Mouse (Mus musculus) CD8-positive naive resting alpha-beta T cell, adult 2 months (primary cell): Measurements from ENCODE around the gene Arhgef18.

Source experiments
- DNase-seq, 2 experiments: peaks; one replicate each; pipeline ENCODE4 v3.0.0; 2022; ENCODE audit warnings: low read depth in 2 of 2, low spot score in 2 of 2

Gene Arhgef18

DNA sequence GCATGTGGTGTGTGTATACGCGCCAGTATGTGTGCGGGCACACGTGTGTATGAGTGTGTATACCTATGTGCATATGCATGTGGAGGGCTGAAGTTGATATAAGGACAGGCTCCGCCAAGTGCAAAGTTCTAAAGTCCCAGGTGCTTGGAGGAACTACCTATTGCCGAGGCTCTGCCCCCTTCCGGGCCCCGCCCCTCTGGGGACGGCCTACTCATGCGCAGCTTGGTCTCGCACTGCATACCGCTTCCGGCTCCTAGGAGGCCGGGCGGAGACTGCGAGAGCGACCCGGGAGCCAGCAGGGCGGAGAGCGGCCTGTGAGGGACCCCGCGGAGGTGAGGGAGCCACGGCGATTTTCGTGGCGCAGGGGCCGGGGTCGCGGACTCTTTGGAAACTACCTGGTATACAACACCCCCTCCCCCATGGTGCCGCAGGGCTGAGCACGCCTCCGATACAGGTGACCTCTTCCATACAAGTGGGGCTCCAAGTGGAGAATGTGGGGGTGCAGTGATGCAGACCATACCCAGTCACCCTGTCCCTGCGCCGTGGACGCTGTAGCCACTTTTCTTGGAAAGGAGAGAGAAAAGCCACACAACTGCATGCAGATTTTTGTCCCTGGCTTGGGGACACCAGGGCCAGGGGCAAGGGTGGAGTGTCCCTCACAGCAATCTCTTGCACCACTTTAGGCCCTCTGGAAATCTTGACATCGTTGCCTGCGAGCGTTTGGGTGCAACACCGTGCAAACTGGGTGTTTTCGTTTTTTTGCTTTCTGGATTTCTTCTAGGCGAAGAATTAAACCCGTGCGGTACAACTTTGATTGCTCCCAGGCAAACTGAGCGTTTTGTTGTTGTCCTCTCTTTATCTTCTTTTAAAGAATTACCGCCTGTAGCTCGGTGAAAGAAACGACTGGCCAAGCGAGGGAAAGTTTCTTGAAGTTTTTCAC lies at the start of gene Arhgef18:
Gene Arhgef18, plus strand, starts transcription at position 236 of the 940 bp plus-strand sequence.
- DNase-seq: no peak

- DNase-seq: no peak
Observed at GRCm38 (mm10) chr8:3345337-3345736, 47.5 kb upstream of the Arhgef18 start.

DNA sequence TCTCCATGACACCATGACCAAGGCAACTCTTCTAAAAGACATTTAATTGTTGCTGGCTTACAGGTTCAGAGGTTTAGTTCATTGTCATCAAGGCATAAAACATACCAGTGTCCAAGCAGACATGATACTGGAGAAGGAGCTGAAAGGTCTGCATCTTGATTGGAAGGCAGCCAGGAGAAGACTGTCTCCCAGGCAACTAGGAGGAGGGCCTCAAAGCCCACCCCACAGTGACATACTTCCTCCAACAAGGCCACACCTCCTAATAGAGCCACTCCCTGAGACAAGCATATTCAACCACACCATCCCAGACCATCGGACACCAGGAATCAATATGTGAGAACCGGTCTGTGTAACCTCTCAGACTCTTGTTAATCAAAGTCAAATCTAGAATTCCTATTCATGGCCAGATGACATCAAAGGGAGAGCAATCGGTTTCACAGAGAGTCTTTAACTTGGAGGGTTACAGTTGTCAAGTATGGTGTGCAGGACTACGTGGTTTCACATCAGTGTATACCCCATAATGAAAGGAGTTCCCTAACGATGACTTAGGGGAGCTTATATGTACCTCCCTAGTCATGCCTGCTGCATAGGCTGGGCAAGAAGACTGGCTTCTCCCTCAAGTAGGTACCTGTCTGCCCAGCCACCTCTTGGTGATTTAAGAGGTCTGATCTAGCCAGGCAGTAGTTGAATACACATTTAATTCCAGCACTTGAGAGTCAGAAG lies 46.0 kb upstream of the Arhgef18 start:
- no peak for DNase-seq

- no peak for DNase-seq
Observed at GRCm38 (mm10) chr8:3348142-3348823, 44.5 kb upstream of the Arhgef18 start.

DNA sequence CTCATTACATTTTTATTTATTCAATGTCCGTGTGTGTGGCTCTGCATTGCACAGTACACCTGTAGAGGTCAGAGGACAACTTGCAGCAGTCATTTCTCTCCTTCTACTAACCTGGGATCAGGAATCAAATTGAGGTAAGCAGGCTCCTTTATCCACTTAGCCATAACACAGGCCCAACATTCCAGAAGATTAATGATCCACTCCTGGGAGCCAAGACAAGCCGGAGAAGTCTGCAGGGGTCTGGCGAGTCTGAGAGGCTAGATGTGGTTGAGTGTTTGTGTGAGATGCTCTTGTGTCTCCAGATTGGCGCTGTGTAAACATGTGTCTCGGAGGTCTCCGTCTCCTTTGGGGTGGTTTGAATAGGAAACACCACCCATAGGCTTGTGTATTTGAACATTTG lies 42.1 kb upstream of the Arhgef18 start:
- DNase-seq: no peak

DNA sequence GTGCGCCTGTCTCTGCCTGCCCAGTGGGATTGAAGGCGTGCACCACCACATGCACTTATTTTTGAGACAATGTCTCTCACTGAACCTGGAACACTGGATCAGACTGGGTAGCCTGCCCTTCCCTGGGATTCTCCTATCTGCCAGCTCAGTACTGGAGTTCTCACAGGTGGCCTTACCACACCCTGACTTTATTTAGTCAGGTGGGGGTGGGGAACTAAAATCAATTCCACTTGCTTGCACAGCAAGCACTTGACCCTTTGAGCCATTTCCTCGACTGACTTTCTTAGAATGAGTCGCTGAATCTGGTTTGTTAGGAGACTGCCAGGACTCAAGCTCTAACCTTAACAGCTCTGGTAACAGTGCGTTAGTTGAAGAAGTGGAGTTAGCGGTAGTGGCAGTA lies 40.1 kb upstream of the Arhgef18 start:
- DNase-seq: peak in 1 of 2 experiments; percentile 9

GRCm38 (mm10) chr8:3353189-3353810 lies 39.5 kb upstream of the Arhgef18 start, which contains the start of gene A430078G23Rik:
A430078G23Rik (plus strand) TSS chr8:3353415.
- DNase-seq: peak; percentile 52 to 58

DNA sequence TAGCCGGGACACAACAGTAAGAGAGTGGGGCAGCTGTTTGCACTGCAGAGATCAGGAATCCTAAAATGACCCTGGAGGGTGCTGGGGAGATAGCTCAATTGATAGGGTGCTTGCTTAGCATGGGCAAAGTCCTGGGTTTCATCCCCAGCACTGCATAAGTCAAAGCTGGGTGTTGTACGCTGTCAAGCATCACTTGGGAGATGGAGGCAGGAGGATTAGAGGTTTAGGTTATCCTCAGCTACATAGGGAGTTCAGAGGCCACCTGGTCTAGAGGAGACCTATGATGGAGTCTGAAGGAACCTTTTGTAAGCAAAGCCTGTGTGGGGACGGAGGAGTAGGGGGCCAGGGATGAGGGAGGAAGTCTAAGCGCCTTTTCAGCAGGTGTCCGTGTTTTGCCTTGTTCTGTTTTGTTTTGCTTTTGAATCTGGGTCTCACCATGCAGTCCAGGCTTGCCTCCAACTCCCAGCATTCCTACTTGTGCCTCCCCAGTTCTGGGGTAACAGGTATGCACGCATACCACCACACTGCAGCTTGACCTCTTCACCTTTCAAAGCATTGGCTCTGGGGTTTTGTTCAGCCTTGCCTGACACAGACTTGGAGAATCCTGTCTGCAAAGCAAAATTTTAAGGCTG lies 38.9 kb upstream of the Arhgef18 start:
- DNase-seq: no peak

GRCm38 (mm10) chr8:3354443-3354812 lies 38.4 kb upstream of the Arhgef18 start:
- peak; percentile 46 to 54 for DNase-seq

GRCm38 (mm10) chr8:3355586-3355985 lies 37.2 kb upstream of the Arhgef18 start:
- DNase-seq: peak; percentile 84 to 86

DNA sequence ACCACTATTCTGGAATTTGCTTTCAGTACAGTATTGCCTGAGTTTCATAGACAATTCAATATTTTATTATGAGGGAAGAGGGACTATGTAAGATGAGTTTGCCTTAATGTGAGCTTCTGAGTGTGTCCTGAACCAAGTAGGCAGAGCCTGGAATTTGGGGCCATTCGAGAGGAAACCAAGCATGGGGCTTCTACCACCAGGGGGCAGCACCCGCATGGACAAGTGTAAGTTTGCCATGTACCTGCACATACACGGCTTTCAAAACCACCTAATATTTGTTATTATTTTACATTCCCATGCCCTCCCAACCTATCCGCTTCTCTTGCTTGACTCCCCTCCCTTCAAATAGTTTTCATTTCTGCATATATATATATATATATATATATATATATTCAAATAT lies 34.7 kb upstream of the Arhgef18 start:
- DNase-seq: peak; percentile 69 to 81

- no peak for DNase-seq
Observed at GRCm38 (mm10) chr8:3367086-3367485, 25.7 kb upstream of the Arhgef18 start.

- DNase-seq: no peak
Observed at GRCm38 (mm10) chr8:3368091-3368490, 24.7 kb upstream of the Arhgef18 start.

DNA sequence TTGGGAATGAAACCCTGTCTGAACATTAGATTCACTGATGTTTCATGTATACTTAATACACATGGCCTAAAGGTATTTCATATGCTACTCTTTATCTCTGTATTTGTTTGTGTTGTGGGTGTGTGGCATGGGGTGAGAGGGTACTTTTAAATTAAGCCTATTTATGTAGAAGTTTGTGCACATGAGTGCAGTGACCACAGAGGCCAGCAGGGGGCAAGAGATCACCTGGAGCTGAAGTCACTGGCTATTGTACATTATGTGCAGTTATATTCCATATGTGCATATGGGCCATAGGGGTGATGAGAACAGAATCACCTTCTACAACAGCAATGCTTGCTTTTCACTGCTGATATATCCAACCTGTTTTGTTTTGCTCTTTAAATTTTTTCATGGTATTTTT lies 17.1 kb upstream of the Arhgef18 start:
- peak in 1 of 2 experiments; percentile 28 for DNase-seq

DNA sequence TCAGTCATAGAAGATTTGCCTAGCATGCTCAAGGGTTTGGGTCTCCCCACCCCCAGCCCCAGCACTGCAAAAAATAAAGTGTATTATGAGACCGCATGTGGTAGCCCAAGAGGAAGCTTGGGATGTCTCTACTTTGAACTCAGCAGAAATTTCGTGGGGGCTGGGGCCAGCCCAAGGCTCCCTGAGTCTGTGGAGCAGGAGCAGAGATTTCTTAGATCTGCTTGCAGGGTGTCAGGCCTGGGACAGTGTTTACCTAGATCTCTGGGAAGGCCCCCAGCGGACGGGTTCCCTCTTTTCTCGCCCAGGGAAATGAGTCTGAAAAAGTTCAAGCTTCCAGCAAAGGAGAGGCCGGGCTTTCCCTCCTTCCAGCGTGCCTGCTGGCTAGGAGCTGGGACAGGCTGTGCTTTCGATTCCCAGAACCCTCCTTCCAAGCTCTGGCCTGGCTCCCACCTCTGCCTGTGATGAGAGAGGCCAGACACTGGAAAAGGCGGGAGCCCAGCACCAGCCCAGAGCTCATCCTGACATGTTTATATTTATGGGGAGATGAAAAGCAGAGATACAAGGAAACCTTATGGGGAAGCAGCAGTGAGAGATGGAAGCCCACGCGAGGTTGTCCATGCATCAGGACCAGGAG lies 16.0 kb upstream of the Arhgef18 start:
- no peak for DNase-seq

GRCm38 (mm10) chr8:3387286-3387685 lies 5.5 kb upstream of the Arhgef18 start:
- DNase-seq: peak; percentile 30 to 51

DNA sequence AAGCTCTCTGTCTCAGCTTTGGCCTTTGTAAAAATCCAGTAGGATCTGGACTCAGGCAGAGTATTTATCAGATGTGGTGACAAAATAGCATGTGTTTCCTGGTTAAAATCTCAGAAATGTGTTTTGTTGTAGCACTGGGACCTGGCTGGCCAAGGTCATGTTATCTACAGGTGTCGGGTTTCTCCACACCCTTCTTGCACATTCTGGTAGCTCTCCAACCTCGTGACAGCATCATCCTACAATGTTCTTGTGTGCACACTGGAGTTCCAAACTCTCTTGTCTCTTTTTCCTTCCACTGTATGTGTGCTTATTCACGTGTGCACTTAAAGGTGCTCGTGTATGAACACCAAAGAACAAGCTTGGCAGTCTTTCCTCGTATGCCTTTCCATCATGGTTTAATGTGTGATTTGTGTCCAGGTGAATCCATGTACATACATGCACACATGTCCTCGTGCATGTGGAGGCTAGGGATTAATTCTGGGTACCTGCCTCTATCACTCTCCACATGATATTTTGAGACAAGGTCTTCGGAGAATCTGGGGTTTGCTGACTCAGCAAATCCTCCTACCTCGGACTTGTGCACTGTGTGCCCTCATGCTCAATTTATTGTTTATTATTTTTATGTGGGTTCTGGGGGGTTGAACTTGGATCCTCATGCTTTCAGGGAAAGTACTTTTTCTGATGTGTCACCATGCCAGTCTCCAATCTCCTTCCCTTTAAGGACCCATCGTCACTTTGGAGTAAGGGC lies 4.0 kb upstream of the Arhgef18 start:
- DNase-seq: no peak

- no peak for DNase-seq
Observed at GRCm38 (mm10) chr8:3389506-3389905, 3.3 kb upstream of the Arhgef18 start.

GRCm38 (mm10) chr8:3392293-3392692 lies 513 bp upstream of the Arhgef18 start:
- no peak for DNase-seq
